Mouse (Mus musculus): ENCODE results near the gene Tns4. TPM values are rescaled to one million over a fixed set of nuclear protein-coding genes. Genes with fewer than 3 reads are reported as not detected.

Tns4 gene
- polyA plus RNA-seq, 1 experiment from 2014 or later, result 0.13 TPM

DNA sequence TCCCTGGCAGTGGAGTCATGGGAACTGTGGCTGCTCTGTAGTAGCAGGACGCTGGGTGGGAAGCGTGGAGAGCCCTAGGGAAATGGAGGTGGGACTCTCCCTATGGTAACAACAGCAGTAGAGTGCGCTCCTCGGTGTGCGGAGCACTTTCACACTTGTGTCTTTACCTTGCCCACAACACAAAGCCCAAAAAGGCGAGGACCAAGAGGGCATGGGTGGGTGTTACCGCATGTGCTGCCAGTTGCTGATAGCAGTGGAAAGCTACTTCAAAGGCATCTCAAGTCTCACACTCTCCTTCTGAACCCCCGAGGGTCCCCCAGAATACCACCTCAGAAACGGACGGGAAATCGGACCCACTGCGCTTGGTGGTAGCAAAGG lies 42.3 kb upstream of the Tns4 start:
- no peak for ATAC-seq (replicated peaks; ENCODE audit: insufficient number of reproducible peaks, low FRiP score, low TSS enrichment)
- Histone ChIP-seq H3K4me1 (ENCODE audit: control insufficient read depth, insufficient read depth, low read length) (peaks cover 37% of the 10 kb centered on the region), H3K4me2 (peak overlapping the region; percentile 60), H3K4me3 (ENCODE audit: low read depth, low read length) (0 out of 2 replicates have a peak overlapping the region, but pooled peaks have one; percentile 27), H3K9me3 (replicated peaks; ENCODE audit: control insufficient read depth, low read length) (no peaks in the 10 kb centered on the region), H3K27ac (ENCODE audit: low read depth, low read length) (0 out of 2 replicates have a peak overlapping the region, but pooled peaks have one; percentile 46), H3K27me3 (ENCODE audit: control insufficient read depth, insufficient read depth, low read length) (no peaks in the 10 kb centered on the region), H3K9ac (ENCODE audit: low read depth, low read length) (peak overlapping the region; percentile 23; the same call in 1 of the 2 replicates), H3K36me3 (ENCODE audit: control insufficient read depth, insufficient read depth, low read length) (no peaks in the 10 kb centered on the region)
- WGBS (ENCODE audit: insufficient replicate concordance), result 22% methylated on average over 12 of the region's 12 CpGs

DNA sequence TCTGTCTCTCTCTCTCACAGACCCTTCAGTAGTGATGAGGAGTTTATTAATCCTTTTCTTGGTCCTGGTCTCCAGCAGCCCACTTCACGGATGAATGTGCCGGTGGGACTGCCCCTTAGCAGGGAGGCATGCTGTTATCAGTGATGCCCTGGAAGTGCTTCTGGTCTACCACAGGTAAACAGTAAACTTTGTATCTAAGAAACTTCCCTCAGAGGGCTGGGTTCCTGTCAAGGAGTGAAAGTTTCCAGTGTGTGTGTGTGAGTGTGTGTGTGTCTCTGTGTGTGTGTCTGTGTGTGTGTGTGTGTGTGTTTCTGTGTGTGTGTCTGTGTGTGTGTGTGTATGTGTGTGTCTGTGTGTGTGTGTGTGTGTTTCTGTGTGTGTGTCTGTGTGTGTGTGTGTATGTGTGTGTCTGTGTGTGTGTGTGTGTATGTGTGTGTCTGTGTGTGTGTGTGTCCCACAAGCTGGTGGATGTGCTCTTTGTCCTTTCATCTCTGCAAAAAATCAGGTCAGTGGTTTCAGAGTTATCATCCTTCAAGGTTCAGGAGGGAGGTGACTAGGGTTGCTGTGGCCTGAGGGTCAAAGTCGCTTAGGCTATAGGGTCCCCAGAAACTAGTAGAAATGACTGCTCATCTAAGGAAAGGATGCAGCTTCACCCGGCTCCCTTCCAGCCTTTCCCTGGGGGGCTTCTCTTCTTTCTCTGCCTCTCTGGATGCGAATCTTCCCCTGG lies 41.8 kb upstream of the Tns4 start:
- Histone ChIP-seq H3K9me3 (replicated peaks; ENCODE audit: control insufficient read depth, low read length) (no peaks in the 10 kb centered on the region), H3K36me3 (ENCODE audit: control insufficient read depth, insufficient read depth, low read length) (no peaks in the 10 kb centered on the region), H3K27me3 (ENCODE audit: control insufficient read depth, insufficient read depth, low read length) (no peaks in the 10 kb centered on the region), H3K4me1 (ENCODE audit: control insufficient read depth, insufficient read depth, low read length) (peaks cover 40% of the 10 kb centered on the region), H3K27ac (ENCODE audit: low read depth, low read length) (no peak overlapping the region), H3K9ac (ENCODE audit: low read depth, low read length) (no peak overlapping the region; the same call in 1 of the 2 replicates), H3K4me2 (peak overlapping the region; percentile 60; the same call in 1 of the 2 replicates), H3K4me3 (ENCODE audit: low read depth, low read length) (no peak overlapping the region)
- no peak for ATAC-seq (replicated peaks; ENCODE audit: insufficient number of reproducible peaks, low FRiP score, low TSS enrichment)
- 42% methylated on average over 5 of the region's 5 CpGs for WGBS (ENCODE audit: insufficient replicate concordance)

DNA sequence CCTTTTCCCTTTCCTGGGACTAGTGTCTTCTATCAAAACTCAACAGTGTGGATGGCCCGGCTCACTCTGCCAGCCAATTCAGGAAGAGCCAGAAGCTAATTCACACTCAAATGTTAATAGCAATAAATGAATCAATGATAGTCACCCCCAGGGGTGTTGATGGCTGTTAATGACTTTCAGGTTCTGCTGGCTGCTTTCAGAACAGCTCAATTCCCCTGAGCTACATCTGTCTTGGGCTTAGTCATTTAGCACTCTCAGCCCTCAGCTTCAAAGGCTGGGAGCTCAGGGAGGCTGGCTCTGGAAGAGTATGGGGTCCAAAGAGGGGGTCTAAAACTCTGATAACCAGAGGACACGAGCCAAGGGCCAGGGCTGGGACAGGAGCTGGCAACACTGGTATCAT lies 40.2 kb upstream of the Tns4 start:
- Histone ChIP-seq H3K9ac (ENCODE audit: low read depth, low read length) (no peak overlapping the region), H3K4me1 (ENCODE audit: control insufficient read depth, insufficient read depth, low read length) (peaks cover 43% of the 10 kb centered on the region), H3K4me2 (no peak overlapping the region), H3K27me3 (ENCODE audit: control insufficient read depth, insufficient read depth, low read length) (no peaks in the 10 kb centered on the region), H3K9me3 (replicated peaks; ENCODE audit: control insufficient read depth, low read length) (no peaks in the 10 kb centered on the region), H3K4me3 (ENCODE audit: low read depth, low read length) (no peak overlapping the region), H3K27ac (ENCODE audit: low read depth, low read length) (no peak overlapping the region), H3K36me3 (ENCODE audit: control insufficient read depth, insufficient read depth, low read length) (no peaks in the 10 kb centered on the region)
- WGBS (ENCODE audit: insufficient replicate concordance), result 39% methylated on average over 2 of the region's 2 CpGs
- no peak for ATAC-seq (replicated peaks; ENCODE audit: insufficient number of reproducible peaks, low FRiP score, low TSS enrichment)

DNA sequence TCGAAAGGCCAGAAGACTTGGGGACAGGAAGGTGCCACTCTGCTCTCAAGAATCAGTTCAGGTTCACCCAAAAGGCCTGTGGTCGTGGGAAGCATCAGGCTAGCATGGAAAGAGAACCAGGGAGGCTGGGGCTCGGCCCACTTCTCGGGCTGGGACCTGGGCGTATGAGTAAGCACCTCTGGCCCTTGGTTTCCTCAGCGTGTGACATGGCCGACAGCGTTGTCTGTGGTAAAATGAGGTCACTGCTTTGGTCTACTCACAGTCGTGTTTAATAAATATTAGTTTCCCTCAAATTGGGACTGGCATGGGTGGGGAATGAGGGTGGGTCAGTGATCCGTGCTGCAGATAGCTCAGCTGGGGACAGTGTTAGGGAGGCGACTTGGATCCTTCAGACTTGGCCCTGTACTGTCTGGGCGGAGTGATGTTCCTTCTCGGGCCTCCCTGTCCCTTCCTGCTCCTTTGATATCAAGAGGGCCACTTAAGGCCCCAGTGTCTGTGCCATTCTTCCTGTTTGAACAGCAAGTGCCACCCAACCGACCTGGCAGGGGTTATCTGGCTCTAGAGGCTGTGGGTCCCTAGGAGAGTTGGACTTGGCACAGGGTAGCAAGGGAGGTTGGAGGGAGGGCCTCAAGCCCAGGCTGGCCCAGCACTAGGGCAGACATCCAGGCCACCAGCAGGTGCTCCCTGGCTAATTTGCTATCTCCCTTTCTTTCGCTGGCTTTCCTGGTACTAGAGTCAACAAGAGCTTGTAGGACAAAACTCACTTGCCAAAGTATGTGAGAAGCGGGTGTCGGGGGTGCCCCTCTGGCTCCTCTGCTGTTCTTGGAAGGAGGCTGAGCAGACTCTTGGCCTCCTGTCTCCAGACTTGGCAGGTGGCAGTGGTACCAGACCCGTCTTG lies 38.9 kb upstream of the Tns4 start:
- Histone ChIP-seq H3K36me3 (ENCODE audit: control insufficient read depth, insufficient read depth, low read length) (no peaks in the 10 kb centered on the region), H3K27me3 (ENCODE audit: control insufficient read depth, insufficient read depth, low read length) (no peaks in the 10 kb centered on the region), H3K4me1 (ENCODE audit: control insufficient read depth, insufficient read depth, low read length) (peaks cover 37% of the 10 kb centered on the region), H3K4me2 (no peak overlapping the region), H3K9me3 (replicated peaks; ENCODE audit: control insufficient read depth, low read length) (no peaks in the 10 kb centered on the region), H3K27ac (ENCODE audit: low read depth, low read length) (peak overlapping the region; percentile 89), H3K4me3 (ENCODE audit: low read depth, low read length) (no peak overlapping the region), H3K9ac (ENCODE audit: low read depth, low read length) (no peak overlapping the region)
- 69% methylated on average over 18 of the region's 18 CpGs for WGBS (ENCODE audit: insufficient replicate concordance)
- ATAC-seq (replicated peaks; ENCODE audit: insufficient number of reproducible peaks, low FRiP score, low TSS enrichment), result no peak

DNA sequence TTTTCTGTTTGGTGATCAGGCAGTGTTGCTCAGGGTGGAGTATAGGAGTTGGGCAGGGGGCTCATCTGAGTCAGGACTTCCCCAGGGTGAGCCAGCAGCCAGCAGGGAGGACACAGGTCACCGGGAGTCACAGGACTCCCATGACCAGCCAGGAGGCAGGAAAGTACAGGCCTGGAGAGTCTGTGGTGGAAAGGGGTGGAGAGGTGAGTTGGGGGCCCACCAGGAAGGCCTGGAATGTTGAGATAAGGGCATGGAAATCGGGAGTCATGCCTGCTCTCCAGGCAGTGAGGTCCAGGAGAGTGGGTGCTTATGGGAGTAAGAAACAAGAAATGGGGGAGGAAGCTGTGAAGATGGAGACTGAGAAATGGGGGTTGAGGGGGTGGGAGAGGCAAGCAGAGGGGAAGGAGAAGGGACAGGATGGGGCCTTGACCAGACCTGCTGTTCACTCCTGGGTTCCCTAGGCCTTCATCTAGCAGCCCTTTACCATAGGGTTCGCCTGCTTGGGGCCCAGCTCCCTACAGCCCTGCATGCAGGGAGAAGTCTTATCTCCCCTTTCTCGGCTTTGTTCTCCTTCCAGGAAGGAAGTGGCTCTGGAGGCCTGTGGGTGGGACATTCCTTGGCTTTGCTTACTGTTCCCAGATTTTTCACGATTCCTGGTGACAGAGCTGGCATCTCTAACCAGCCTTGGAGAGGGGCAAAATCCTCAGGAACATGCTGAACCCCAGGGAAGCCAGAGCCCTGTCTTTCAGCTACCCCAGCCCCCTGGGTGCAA lies 37.6 kb upstream of the Tns4 start:
- Histone ChIP-seq H3K36me3 (ENCODE audit: control insufficient read depth, insufficient read depth, low read length) (no peaks in the 10 kb centered on the region), H3K9ac (ENCODE audit: low read depth, low read length) (peak overlapping the region; percentile 54), H3K9me3 (replicated peaks; ENCODE audit: control insufficient read depth, low read length) (no peaks in the 10 kb centered on the region), H3K27ac (ENCODE audit: low read depth, low read length) (peak overlapping the region; percentile 89), H3K4me3 (ENCODE audit: low read depth, low read length) (no peak overlapping the region), H3K27me3 (ENCODE audit: control insufficient read depth, insufficient read depth, low read length) (no peaks in the 10 kb centered on the region), H3K4me1 (ENCODE audit: control insufficient read depth, insufficient read depth, low read length) (peaks cover 27% of the 10 kb centered on the region), H3K4me2 (peak overlapping the region; percentile 39; the same call in 1 of the 2 replicates)
- ATAC-seq (replicated peaks; ENCODE audit: insufficient number of reproducible peaks, low FRiP score, low TSS enrichment), result peak; percentile 53; the same call in 1 of the 2 replicates
- 11% methylated on average over 5 of the region's 5 CpGs for WGBS (ENCODE audit: insufficient replicate concordance)

GRCm38 (mm10) chr11:99124635-99125029 lies 35.5 kb upstream of the Tns4 start:
- H3K27ac ChIP-seq (ENCODE audit: low read depth, low read length), result peak overlapping the region; percentile 51; the same call in 1 of the 2 replicates
- no peak overlapping the region for H3K9ac ChIP-seq (ENCODE audit: low read depth, low read length)
- no peak overlapping the region for H3K4me2 ChIP-seq
- no peaks in the 10 kb centered on the region for H3K27me3 ChIP-seq (ENCODE audit: control insufficient read depth, insufficient read depth, low read length)
- H3K36me3 ChIP-seq (ENCODE audit: control insufficient read depth, insufficient read depth, low read length), result no peaks in the 10 kb centered on the region
- no peak for ATAC-seq (replicated peaks; ENCODE audit: insufficient number of reproducible peaks, low FRiP score, low TSS enrichment)
- H3K4me1 ChIP-seq (ENCODE audit: control insufficient read depth, insufficient read depth, low read length), result peaks cover 27% of the 10 kb centered on the region
- 49% methylated on average over 10 of the region's 10 CpGs for WGBS (ENCODE audit: insufficient replicate concordance)
- no peaks in the 10 kb centered on the region for H3K9me3 ChIP-seq (replicated peaks; ENCODE audit: control insufficient read depth, low read length)
- H3K4me3 ChIP-seq (ENCODE audit: low read depth, low read length), result no peak overlapping the region

GRCm38 (mm10) chr11:99123977-99124634 lies 35.0 kb upstream of the Tns4 start:
- Histone ChIP-seq H3K4me1 (ENCODE audit: control insufficient read depth, insufficient read depth, low read length) (peaks cover 27% of the 10 kb centered on the region), H3K9ac (ENCODE audit: low read depth, low read length) (no peak overlapping the region), H3K9me3 (replicated peaks; ENCODE audit: control insufficient read depth, low read length) (no peaks in the 10 kb centered on the region), H3K4me2 (no peak overlapping the region), H3K27ac (ENCODE audit: low read depth, low read length) (peak overlapping the region; percentile 51; the same call in 1 of the 2 replicates), H3K36me3 (ENCODE audit: control insufficient read depth, insufficient read depth, low read length) (no peaks in the 10 kb centered on the region), H3K27me3 (ENCODE audit: control insufficient read depth, insufficient read depth, low read length) (no peaks in the 10 kb centered on the region), H3K4me3 (ENCODE audit: low read depth, low read length) (no peak overlapping the region)
- WGBS (ENCODE audit: insufficient replicate concordance), result 33% methylated on average over 15 of the region's 15 CpGs
- no peak for ATAC-seq (replicated peaks; ENCODE audit: insufficient number of reproducible peaks, low FRiP score, low TSS enrichment)

DNA sequence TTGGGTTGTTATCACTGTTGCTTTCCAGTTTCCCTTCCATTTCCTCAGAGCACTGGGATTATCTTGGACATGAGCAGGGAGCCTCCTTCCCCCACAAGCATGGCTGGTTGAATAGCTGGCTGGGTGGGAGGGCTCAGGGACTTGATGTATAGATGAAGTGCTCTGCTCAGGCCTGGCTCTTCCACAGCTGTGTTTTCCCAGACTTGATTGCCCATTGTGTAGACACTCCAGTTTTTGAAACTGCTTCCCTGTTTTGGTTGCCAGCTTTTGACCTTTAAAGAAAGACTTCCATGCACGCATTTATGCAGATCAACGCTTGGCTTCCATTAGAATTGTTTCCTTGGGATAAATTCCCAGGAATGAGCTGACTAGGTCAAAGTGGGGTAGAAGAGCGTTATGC lies 33.6 kb upstream of the Tns4 start:
- Histone ChIP-seq H3K9ac (ENCODE audit: low read depth, low read length) (no peak overlapping the region), H3K36me3 (ENCODE audit: control insufficient read depth, insufficient read depth, low read length) (no peaks in the 10 kb centered on the region), H3K4me1 (ENCODE audit: control insufficient read depth, insufficient read depth, low read length) (peaks cover 23% of the 10 kb centered on the region), H3K9me3 (replicated peaks; ENCODE audit: control insufficient read depth, low read length) (no peaks in the 10 kb centered on the region), H3K27me3 (ENCODE audit: control insufficient read depth, insufficient read depth, low read length) (no peaks in the 10 kb centered on the region), H3K4me2 (no peak overlapping the region), H3K27ac (ENCODE audit: low read depth, low read length) (no peak overlapping the region), H3K4me3 (ENCODE audit: low read depth, low read length) (no peak overlapping the region)
- no peak for ATAC-seq (replicated peaks; ENCODE audit: insufficient number of reproducible peaks, low FRiP score, low TSS enrichment)
- WGBS (ENCODE audit: insufficient replicate concordance), result 85% methylated on average over 3 of the region's 3 CpGs
